Mouse (Mus musculus) R1 (cell line): ENCODE results near the gene Mtus2.

Source experiments
- DNase-seq: peaks from one replicate; pipeline ENCODE4 v3.0.0-alpha.2; 2018; ENCODE audit warnings: low read depth, low spot score

Mtus2 gene

DNA sequence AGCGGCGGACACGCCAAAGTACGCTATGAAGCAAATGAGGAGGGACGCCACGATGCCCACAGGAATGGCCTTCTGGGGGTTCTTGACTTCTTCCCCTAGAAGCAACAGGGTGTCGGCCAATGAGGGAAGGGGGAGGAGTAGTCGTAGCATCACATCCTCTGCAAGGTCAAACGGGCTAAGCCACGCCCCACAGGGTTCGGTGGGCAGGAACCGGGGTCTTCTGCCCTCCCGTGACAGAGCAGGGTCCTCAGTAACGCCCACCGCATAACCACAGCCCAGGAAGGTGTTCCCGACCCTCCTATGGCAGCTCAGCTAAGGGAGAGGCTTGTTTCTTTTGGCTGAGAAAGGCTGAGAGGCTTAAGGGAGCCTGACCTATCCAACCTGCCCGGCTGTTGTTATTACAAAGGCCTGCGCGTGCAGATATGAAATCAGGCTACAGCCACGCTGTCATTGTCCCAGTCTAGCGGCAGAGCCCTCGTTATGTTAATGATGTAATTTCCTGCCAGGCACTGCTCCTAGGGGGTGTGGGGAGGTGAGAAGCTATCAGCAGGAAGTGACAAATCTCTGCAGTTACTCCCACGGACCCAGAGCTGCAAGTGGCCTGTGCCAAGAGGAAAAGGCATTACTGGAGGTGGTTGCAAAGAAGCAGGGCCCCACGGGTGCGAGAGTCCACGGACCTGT lies 385.1 kb downstream of the Mtus2 start:
- DNase-seq: peak; percentile 54

- no peak for DNase-seq
Measured at GRCm38 (mm10) chr5:148344374-148344773, 387.3 kb downstream of the Mtus2 start.

- DNase-seq: peak; percentile 74
Measured at GRCm38 (mm10) chr5:148346543-148346942, 389.4 kb downstream of the Mtus2 start.

DNA sequence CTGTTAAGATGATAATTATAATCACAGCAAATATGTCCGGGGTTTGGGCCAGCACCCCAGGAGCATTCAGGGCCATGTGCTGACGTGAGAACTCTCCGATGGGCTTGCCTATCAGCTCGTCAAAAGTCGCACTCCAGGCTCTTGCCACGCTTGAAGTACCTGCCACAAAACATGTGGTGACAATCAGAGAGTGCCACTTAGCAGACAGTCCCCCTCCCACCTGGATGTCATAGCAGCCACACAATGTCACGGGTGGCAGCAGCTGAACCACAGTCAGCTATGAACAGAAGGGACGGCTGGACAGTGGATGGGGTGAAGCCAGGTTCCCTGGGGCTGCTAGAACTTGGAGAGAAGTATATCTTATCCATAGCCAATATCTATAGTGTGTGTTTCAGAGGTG lies 391.0 kb downstream of the Mtus2 start:
- no peak for DNase-seq

GRCm38 (mm10) chr5:148349327-148350011 lies 392.3 kb downstream of the Mtus2 start:
- no peak for DNase-seq

GRCm38 (mm10) chr5:148353429-148353828 lies 396.3 kb downstream of the Mtus2 start:
- DNase-seq: no peak

GRCm38 (mm10) chr5:148354536-148354935 lies 397.4 kb downstream of the Mtus2 start:
- no peak for DNase-seq

- no peak for DNase-seq
Measured at GRCm38 (mm10) chr5:148355822-148356221, 398.7 kb downstream of the Mtus2 start.

DNA sequence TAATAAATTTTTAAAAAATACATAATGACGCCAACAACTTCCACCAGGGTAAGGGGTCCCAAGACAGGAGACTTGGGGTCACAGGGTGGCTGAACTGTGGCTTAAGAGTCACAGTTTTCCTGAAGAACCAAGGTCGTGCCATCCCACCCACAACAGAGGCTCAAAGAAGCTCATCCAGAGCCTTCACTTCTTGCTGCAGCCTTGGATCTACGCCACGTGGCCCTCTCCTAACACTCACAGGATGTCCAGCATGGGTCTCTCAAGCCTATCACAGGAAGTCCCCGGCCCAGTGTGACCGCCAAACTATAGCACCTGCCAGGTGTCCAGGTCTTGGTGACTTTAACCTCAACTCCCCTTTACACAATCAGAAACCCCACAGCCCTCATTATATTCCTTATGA lies 400.0 kb downstream of the Mtus2 start:
- DNase-seq: no peak

DNA sequence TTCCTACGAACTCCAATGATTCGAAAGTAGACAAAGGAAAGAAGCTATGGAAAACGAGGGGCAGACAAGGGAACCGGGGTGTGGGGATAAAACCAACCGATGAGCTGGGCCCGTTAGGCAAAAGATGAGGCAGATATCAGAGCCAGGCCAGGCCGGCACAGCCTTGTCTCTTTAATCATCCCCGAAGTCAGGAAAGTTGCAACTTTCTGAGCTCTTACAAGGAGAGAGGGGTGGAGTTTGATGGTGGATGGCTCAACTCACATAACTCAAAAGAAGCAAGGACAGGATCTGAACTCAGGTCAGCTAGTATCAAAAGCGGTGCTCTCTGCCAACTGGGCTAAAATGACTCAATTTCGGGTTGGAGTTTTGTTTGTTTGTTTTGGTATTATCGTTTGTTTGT lies 402.0 kb downstream of the Mtus2 start:
- DNase-seq: no peak

- DNase-seq: no peak
Measured at GRCm38 (mm10) chr5:148360922-148361758, 404.0 kb downstream of the Mtus2 start.

- no peak for DNase-seq
Measured at GRCm38 (mm10) chr5:148361759-148362010, 404.6 kb downstream of the Mtus2 start.

- DNase-seq: no peak
Measured at GRCm38 (mm10) chr5:148362296-148362695, 405.2 kb downstream of the Mtus2 start.

GRCm38 (mm10) chr5:148363441-148364113 lies 406.5 kb downstream of the Mtus2 start:
- DNase-seq: no peak
